Mouse (Mus musculus) intestine, embryonic 14.5 days (tissue): ENCODE measurements around the gene Gtf2f1. TPM values are rescaled to one million over a fixed set of nuclear protein-coding genes. Genes with fewer than 3 reads are reported as not detected.
A peak's percentile ranks its signal among the peaks of the same experiment; 100 is the strongest.

Experiments
- ATAC-seq: fragments of 200-750 bp; cut with Nextera tagmentation; replicated peaks from 2 replicates; pipeline ENCODE4 v1.8.0; 2017; ENCODE audit warnings: low read depth, moderate number of reproducible peaks, moderate TSS enrichment, moderate library complexity; ENCODE audit not compliant: low FRiP score, low TSS enrichment
- DNase-seq: peaks from one replicate; pipeline ENCODE4 v3.0.0-alpha.2; 2018; ENCODE audit warnings: low spot score
- H3K27ac ChIP-seq: fragments of 300-500 bp; sonication (generic); 2 replicates; pipeline ENCODE4 v1.5.1; 2014; ENCODE audit warnings: low read depth, mild to moderate bottlenecking, control low read depth
- H3K27me3 ChIP-seq: fragments of 300-500 bp; sonication (generic); replicated peaks from 2 replicates; pipeline ENCODE4 v1.6.1; 2014; ENCODE audit warnings: low read length, control low read depth; ENCODE audit not compliant: control insufficient read depth, insufficient read depth
- H3K36me3 ChIP-seq: fragments of 300-500 bp; sonication (generic); 2 replicates; pipeline ENCODE4 v1.6.1; 2014; ENCODE audit warnings: low read length, control low read depth; ENCODE audit not compliant: control insufficient read depth, insufficient read depth
- H3K4me1 ChIP-seq: fragments of 300-500 bp; sonication (generic); replicated peaks from 2 replicates; pipeline ENCODE4 v1.6.1; 2014; ENCODE audit warnings: low read length, control low read depth, mixed read lengths; ENCODE audit not compliant: control insufficient read depth, insufficient read depth
- H3K4me2 ChIP-seq: fragments of 300-500 bp; sonication (generic); 2 replicates; pipeline ENCODE4 v1.6.1; 2014; ENCODE audit warnings: low read length
- H3K4me3 ChIP-seq: fragments of 300-500 bp; sonication (generic); 2 replicates; pipeline ENCODE4 v1.5.1; 2014; ENCODE audit warnings: low read depth, low read length, control low read depth, mixed read lengths
- H3K9ac ChIP-seq: fragments of 300-500 bp; sonication (generic); 2 replicates; pipeline ENCODE4 v1.6.1; 2014; ENCODE audit warnings: mild to moderate bottlenecking, low read length
- H3K9me3 ChIP-seq: fragments of 300-500 bp; sonication (generic); 2 replicates; pipeline ENCODE4 v1.6.1; 2016; ENCODE audit warnings: low read length, control low read depth; ENCODE audit not compliant: control insufficient read depth
- WGBS: fragments of 180-500 bp; shearing (Covaris S2); extraction: QIAGEN DNeasy Blood & Tissue Kit; methylation state at CpG from one replicate; pipeline ENCODE4 v1.1.7; 2014; 5-methylcytosine and 5-hydroxymethylcytosine counted together
- polyA plus RNA-seq: library from polyadenylated mRNA; unstranded; fragments of >200 nt; fragmentation: Nextera tagmentation; extraction: Ambion mirVana; gene quantifications from 2 replicates; pipeline ENCODE4 v1.2.1, GENCODE M21; 2014

Gtf2f1 gene
- polyA plus RNA-seq, 1 experiment from 2014 or later = 60.5 TPM

- WGBS = 31% methylated on average over 11 of the region's 11 CpGs
- H3K4me1 ChIP-seq = no peaks in the 10 kb centered on the region
- no peak overlapping the region for H3K27ac ChIP-seq
- H3K4me2 ChIP-seq = no peak overlapping the region
- H3K27me3 ChIP-seq = no peaks in the 10 kb centered on the region
- no peak overlapping the region for H3K9ac ChIP-seq
- H3K36me3 ChIP-seq = no peaks in the 10 kb centered on the region
- ATAC-seq (0 out of 2 replicates have a peak, but pooled peaks have one; percentile 58), DNase-seq (peak; percentile 48)
- no peaks in the 10 kb centered on the region for H3K9me3 ChIP-seq
- H3K4me3 ChIP-seq = no peak overlapping the region
Measured at GRCm38 (mm10) chr17:56957763-56958429, 53.2 kb downstream of the Gtf2f1 start.

GRCm38 (mm10) chr17:56954871-56955270, 56.2 kb downstream of the Gtf2f1 start:
- Histone ChIP-seq H3K4me3 (no peak overlapping the region), H3K9ac (no peak overlapping the region), H3K4me2 (no peak overlapping the region), H3K36me3 (no peaks in the 10 kb centered on the region), H3K27ac (no peak overlapping the region), H3K9me3 (no peaks in the 10 kb centered on the region), H3K27me3 (no peaks in the 10 kb centered on the region), H3K4me1 (no peaks in the 10 kb centered on the region)
- DNase-seq (peak; percentile 3), ATAC-seq (no peak)
- 79% methylated on average over 7 of the region's 7 CpGs for WGBS

Other genes with a start within 250 kb of the Gtf2f1 start
- gene Dus3l, start 246.5 kb downstream of the Gtf2f1 start, polyA plus RNA-seq = 45.6 and 47.4 TPM in 2 replicates
- 1.7 and 2.3 TPM in 2 replicates for gene Prr22, start 241.0 kb downstream of the Gtf2f1 start, polyA plus RNA-seq
- gene Rfx2, start 180.3 kb downstream of the Gtf2f1 start, polyA plus RNA-seq = 4.5 and 4.9 TPM in 2 replicates
- not detected in 2 replicates for gene Acsbg2, start 136.8 kb downstream of the Gtf2f1 start, polyA plus RNA-seq
- 0.12 and 0.34 TPM in 2 replicates for gene 1700061G19Rik, start 135.8 kb downstream of the Gtf2f1 start, polyA plus RNA-seq
- gene Mllt1, start 75.9 kb downstream of the Gtf2f1 start, polyA plus RNA-seq = 26.7 and 30.4 TPM in 2 replicates
- gene Acer1, start 29.2 kb downstream of the Gtf2f1 start, polyA plus RNA-seq = 0.09 and 0.28 TPM in 2 replicates
- gene Clpp, start 21.0 kb downstream of the Gtf2f1 start, polyA plus RNA-seq = 186 and 190 TPM in 2 replicates
- 48.0 and 49.1 TPM in 2 replicates for gene Alkbh7, start 13.9 kb downstream of the Gtf2f1 start, polyA plus RNA-seq
- gene Pspn, start 11.3 kb downstream of the Gtf2f1 start, polyA plus RNA-seq = not detected in 2 replicates
- gene Gm17949, start 181 bp upstream of the Gtf2f1 start, polyA plus RNA-seq = 0.15 and 0.20 TPM in 2 replicates
- 45.9 and 59.1 TPM in 2 replicates for gene Khsrp, start 20.2 kb upstream of the Gtf2f1 start, polyA plus RNA-seq
- not detected in 2 replicates for gene Slc25a41, start 30.4 kb upstream of the Gtf2f1 start, polyA plus RNA-seq
- 60.3 and 75.4 TPM in 2 replicates for gene Crb3, start 47.8 kb upstream of the Gtf2f1 start, polyA plus RNA-seq
- 11.2 and 12.2 TPM in 2 replicates for gene Slc25a23, start 48.6 kb upstream of the Gtf2f1 start, polyA plus RNA-seq
- gene Dennd1c, start 67.2 kb upstream of the Gtf2f1 start, polyA plus RNA-seq = 6.3 and 6.4 TPM in 2 replicates
- gene Tubb4a, start 76.5 kb upstream of the Gtf2f1 start, polyA plus RNA-seq = 36.4 and 43.1 TPM in 2 replicates
- 10.4 and 10.8 TPM in 2 replicates for gene Tnfsf9, start 94.0 kb upstream of the Gtf2f1 start, polyA plus RNA-seq
- not detected in 2 replicates for gene Cd70, start 138.5 kb upstream of the Gtf2f1 start, polyA plus RNA-seq
- 0.19 TPM in 1 of 2 replicates, not detected in the other for gene Tnfsf14, start 182.9 kb upstream of the Gtf2f1 start, polyA plus RNA-seq
- gene C3, start 216.8 kb upstream of the Gtf2f1 start, polyA plus RNA-seq = 0.66 and 0.70 TPM in 2 replicates
- 34.1 and 37.1 TPM in 2 replicates for gene Gpr108, start 237.2 kb upstream of the Gtf2f1 start, polyA plus RNA-seq
- 40.5 and 41.6 TPM in 2 replicates for gene Trip10, start 238.2 kb upstream of the Gtf2f1 start, polyA plus RNA-seq